Mouse (Mus musculus): ENCODE results near the gene Trpm1. TPM values are rescaled to one million over a fixed set of nuclear protein-coding genes. Genes with fewer than 3 reads are reported as not detected.
A peak's percentile ranks its signal among the peaks of the same experiment; 100 is the strongest.

Trpm1 gene
- total RNA-seq, 2 experiments from 2014 or later, result 0.51 to 0.78 TPM

DNA sequence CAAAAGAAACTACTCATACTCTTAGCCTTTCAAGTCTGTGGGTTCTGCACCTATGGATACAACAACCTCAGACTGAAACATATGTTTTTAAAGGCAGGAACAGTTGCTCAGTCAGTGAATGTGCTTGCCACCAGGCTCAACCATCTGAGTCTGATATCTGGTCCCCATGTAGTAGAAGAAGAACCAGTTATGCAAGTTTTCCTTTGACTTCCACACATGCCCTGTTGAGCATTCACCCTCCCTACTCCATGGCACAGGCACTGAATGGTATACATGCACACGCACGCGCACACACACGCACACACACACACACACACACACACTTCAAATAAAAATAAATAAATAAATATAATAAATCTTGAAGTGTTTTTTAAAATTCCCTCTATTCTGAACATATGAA, 113.0 kb downstream of the Trpm1 start:
- DNase-seq, result no peak
- intact Hi-C loops (cut with DNase I; ENCODE audit: low total_unique reads), result no loop called here

DNA sequence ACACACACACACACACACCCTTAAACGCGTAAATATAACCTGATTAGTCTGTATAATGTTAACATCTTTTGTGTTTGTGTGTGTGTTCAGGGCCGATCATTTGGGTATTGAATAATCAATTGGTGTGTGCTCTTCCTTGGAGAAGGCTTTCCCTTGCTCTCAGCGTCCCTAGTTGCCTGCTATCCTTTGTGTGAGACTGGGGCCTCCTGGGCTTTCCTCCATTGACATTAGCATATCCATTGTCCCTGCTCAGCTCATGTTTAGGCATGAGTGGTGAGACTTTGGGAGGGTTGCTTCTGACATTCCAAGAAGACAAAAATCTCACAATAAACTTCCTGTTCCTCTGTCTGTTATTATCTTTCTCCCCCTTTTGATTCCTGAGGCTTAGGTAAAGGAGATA, 118.3 kb downstream of the Trpm1 start:
- no peak for DNase-seq
- intact Hi-C loops (cut with DNase I; ENCODE audit: low total_unique reads), result no loop called here

DNA sequence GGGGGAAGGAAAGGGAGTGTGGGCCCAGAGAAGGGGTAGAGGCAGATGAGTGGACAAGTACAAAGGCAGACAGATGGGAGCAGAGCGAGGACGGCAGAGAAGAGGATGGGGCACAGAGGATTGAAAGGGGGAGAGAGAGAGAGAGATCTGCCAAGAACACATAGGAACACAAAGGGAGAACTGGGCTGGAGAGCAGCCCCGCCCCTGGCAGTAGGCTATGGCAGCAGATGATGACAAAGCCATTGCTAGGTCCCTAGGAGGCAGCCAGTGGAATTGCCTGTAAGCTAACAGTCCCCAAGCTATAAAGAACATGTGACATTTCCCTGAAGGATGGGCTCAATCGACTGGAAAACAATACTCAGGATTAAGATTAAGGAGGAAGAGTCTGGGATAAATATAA, 121.9 kb downstream of the Trpm1 start:
- intact Hi-C loops (cut with DNase I; ENCODE audit: low total_unique reads), result no loop called here
- DNase-seq, result no peak

DNA sequence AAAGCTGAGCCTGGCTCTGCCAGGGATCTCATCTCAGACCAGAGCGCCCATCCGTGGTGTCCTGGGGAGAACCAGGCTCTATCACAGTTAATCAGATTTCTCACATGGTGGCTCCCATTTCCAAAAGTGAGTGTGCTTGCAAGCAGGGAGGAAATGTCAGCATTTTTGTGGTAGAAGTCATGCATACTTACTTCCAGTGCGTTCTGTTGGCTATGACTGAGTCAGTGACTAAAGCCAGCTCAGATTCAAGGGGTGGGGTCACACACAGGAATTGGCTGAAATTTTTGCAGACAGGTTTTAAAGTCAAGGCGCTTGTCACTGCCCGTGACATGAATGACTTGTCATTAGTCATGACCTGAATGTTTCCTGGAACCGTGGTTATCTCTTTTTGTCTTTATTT, 123.3 kb downstream of the Trpm1 start:
- intact Hi-C loops (cut with DNase I; ENCODE audit: low total_unique reads), result no loop called here
- peak; percentile 12 for DNase-seq

DNA sequence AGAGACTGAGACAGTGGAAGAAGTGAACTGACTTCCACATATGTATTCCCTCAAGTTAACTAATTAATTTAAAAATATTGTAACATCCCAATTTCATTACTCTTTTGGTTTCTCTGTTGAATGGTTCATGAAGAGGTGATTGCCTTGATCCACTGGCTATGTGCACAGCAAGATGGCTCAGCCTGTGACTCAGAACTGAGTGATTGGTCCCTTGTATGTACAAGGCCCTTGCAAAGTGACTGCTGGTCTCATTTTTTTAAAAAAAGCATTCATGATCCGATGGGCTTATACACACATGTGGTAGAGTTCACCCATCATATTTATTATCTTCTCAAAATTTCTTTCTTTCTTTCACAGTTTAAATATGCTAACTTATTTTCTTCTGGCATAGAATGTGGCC, 124.9 kb downstream of the Trpm1 start:
- DNase-seq, result no peak
- intact Hi-C loops (cut with DNase I; ENCODE audit: low total_unique reads), result no loop called here

DNA sequence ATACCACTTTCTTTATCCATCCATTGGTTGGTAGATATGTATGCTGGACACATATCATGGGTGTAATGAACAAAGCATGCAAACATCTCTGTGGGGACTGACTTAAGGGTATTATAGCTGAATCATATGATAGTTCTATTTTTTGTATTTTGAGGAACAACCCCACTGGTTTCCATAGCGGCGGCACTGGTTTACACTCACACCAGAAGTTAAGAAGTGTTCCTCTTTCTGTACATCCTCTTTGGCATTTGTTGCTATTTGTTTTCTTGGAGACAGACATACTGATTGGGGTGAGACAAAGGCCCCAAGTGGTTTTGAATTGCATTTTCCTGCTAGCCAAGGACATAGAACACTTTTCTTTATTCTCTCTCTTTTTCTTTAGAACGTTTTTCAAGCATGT, 125.9 kb downstream of the Trpm1 start:
- DNase-seq, result no peak
- intact Hi-C loops (cut with DNase I; ENCODE audit: low total_unique reads), result no loop called here

DNA sequence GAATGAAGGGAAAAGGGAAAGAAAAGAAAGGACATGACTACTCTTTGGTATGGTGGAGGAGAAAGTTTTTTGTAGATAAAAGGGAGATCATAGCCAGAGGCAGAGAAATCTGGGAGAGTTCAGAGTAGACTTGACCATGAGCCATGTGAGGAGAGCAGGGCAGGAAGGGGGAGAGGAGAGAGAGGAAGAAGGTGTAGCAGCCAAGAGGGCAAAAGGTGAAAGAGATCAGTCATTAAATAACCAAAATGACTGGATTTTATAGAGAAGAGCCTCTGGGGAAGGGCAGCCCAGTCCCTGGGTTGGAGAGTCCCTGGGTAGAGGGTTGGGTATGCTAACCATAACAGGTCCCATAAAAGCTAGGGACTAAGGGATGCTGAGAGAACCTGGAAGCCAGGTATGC, 132.9 kb downstream of the Trpm1 start:
- intact Hi-C loops (cut with DNase I; ENCODE audit: low total_unique reads), result no loop called here

DNA sequence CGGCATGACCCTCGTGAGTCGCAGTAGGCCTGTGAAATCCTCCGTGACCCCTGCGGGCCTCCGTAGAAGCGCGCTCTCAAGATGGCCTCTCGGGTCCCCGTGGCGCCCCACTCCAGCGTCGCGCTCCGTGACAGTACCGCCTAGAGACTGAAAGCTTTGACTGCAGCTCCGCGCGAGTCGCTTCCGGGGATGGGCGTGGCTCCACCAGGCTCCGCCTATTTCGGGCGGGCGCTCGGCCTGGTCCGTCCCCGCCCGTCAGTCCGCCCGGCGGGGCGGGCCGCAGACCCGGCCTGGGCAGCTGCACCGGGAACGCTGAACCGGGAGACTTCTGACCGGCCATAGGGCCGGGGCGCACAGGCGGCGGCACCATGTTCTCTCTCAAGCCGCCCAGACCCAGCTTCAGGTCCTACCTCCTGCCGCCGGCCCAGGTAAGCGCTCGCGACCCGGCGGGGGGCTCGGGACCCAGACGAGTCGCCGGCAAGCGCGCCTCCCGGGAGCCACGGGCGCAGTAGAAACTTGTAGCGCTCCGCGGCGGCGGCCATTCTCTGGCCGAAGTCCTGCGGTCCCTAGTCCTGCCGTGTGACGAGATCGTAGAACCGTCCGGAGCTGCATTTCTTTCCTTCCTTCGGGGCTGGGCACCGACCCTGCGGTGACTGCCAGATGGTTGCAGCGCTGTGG, 133.9 kb downstream of the Trpm1 start, which contains the start of gene Mtmr10:
Gene Mtmr10, plus strand, starts transcription at position 240 of the 678 bp plus-strand sequence.
- DNase-seq, result peak; percentile 98
- intact Hi-C loops (cut with DNase I; ENCODE audit: low total_unique reads), result no loop called here

More for the DNA sequence above, 132.9 kb downstream of the Trpm1 start:
- no peak for DNase-seq

DNA sequence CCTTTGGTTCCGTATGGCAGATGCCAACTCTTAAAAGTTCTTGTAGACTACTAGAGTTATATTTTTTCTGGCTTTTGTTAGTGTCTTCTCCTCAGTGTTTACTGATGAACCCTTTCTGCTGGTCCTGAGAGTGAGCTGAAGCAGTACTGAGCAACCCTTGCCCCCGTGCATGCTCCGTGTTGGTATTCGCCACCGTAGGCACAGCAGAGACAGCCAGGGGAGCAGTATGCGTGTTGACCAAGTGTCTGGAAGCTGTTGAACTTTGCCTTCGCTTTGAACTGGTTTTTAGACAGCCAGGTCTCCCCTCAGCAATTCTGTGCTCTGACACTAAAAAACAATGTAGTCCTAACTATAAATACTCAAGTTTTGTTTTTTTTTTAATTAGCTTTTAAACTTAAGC, 135.8 kb downstream of the Trpm1 start:
- DNase-seq, result no peak
- intact Hi-C loops (cut with DNase I; ENCODE audit: low total_unique reads), result no loop called here

DNA sequence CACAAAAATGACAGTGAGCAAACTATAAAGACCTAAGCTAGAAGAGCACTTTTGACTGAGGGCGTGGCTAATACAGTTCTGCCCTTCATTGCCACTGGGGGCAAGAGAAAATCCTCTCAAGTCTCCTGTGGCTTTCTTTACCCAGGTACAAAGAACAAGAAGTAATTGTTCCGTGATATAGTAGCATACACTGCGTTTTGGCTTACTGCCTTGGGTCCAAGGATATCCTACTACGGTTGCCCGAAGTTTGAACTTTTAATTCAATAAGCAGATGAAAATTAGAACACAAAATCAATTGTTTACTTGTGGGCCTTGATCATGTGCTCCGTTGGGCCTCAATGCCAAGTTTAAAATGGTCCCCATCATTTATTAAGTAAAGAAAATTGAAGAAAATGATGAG, 136.8 kb downstream of the Trpm1 start:
- intact Hi-C loops (cut with DNase I; ENCODE audit: low total_unique reads), result loop anchor here (5.0 kb wide), 1 partner anchor 113 kb away; no protein-coding TSS in a partner anchor
- DNase-seq, result no peak

DNA sequence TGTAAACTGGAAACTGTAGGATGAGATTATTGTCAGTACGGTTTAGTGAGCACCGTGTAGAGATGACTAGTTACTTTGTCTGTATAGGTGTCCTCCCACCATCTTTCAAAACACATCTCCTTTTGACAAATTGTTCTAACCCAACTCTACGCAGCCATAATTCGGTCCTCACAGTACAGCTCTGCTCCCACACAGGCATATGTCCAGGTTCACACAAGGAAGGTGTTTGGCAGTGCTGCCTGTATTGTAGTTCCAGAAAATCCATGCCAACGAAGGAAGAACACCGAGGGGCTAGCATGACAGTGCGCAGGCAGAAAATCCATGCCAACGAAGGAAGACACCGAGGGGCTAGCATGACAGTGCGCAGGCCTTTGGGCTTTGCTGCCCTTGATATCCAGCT, 138.1 kb downstream of the Trpm1 start:
- intact Hi-C loops (cut with DNase I; ENCODE audit: low total_unique reads), result loop anchor here (5.0 kb wide), 1 partner anchor 114 kb away; no protein-coding TSS in a partner anchor

DNA sequence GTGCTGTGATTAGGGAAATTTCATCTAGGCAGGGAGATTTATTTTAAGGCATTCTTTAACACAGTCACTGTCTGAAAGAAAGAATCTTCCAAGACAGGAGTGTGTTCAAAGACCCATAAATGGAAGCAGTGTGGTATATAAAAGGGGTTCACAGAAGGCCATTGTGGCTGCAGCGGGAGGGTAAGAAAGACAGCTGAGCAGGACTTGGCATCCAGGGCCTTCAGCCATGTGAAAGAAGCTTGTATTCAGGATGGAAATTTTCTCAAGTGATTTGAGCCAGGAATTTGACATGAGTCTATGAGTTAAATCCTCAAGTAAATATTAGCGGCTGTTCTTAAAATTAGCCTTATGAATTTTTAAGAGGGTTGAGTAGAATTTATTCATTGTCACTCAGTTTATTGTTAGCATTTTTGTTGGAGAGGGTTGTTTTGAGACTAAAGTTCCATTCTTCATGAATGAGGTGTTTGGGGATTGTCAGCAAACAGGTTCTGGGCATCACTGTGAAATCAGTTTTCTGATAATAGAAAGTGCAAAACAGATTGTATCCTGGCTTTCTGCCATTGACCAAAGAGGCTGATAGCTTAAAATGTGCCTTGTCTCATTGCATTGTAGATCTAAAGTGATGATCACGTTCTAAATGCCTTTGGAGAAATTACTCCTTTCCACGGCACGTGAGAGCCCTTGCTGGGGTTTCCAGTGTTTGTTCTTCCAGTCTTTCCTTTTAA, 142.8 kb downstream of the Trpm1 start:
- intact Hi-C loops (cut with DNase I; ENCODE audit: low total_unique reads), result no loop called here
- no peak for DNase-seq

More for the DNA sequence above, 138.1 kb downstream of the Trpm1 start:
- DNase-seq, result no peak

DNA sequence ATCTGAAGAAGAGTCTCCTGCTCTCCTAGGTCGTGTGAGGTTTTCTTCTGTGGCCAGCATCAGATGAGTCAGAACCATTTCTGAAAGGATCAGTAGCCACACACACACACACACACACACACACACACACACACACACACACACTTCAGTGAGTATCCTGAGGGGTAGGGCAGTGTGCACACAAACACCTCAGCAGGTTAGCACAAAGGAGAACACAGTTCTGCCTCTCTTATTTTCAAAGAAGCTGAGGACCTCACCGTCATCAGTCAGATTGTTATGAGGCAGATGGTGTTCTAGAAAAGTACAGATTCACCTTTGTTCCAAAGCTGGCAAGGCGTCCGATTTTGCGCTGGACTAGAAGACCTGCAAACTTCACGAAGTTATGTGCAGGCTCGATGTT, 156.6 kb downstream of the Trpm1 start:
- intact Hi-C loops (cut with DNase I; ENCODE audit: low total_unique reads), result no loop called here
- no peak for DNase-seq

DNA sequence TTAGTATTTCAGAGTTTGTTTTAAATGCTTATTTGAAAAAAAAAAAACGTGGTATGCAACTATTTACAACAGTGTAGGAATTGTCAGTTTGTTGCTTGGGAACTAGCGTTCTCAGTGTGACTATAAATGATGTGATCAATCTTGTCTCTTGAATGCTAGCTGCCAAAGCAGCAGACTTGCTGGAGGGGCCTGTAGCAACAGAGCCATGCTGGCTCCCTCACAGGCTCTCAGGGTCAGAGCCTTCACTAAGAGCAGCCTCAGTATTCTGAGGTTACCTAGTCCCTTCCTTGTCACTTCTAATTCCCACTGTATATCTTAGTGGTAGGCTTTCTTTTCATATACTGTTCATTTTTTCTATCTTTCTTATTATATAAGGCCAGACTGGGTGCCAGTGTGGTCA, 157.1 kb downstream of the Trpm1 start:
- no peak for DNase-seq
- intact Hi-C loops (cut with DNase I; ENCODE audit: low total_unique reads), result no loop called here

DNA sequence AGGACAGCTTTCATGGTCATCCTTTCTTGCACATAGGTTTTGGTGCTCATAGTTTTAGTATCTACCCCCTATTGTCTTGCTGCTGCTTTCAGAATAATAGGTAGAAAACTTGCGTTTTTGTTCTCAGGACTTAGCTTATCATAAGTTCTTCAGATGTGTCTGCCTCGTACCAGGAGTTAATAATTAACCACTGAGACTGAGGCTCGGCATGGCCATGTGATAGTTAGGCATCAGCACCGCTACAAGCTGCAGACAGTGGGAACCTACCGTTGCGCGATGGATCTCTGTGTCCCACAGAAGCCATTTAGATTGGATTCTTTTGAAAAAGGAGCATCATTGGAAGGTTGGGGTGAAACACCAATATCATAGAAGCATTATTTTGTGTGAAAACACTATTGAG, 159.2 kb downstream of the Trpm1 start:
- intact Hi-C loops (cut with DNase I; ENCODE audit: low total_unique reads), result no loop called here
- DNase-seq, result no peak

Small RNA genes within 50 kb of the gene (microRNA-seq; reads per million reads assigned to microRNA genes)
- 2.5 to 12.1 reads per million in 2 experiments for gene Mir211
- gene Mir6416, result 0 reads per million in 2 experiments

Other genes with a start within 250 kb of the Trpm1 start
- not detected for gene E030018B13Rik, start 237.0 kb upstream of the Trpm1 start, total RNA-seq (2021)
- 10 to 100 TPM; 42.5 to 65.2 TPM for gene Klf13, start 214.9 kb upstream of the Trpm1 start, total RNA-seq (2021)
- 10 to 100 TPM; 11.0 to 12.5 TPM for gene Mtmr10, start 133.8 kb downstream of the Trpm1 start, total RNA-seq (2021)
- gene Fan1, start 220.3 kb downstream of the Trpm1 start, total RNA-seq (2021), result 1 to 10 TPM; 6.0 to 6.1 TPM
- gene Mphosph10, start 238.4 kb downstream of the Trpm1 start, total RNA-seq (2021), result 10 to 100 TPM; 12.4 to 16.6 TPM
- gene Mcee, start 238.8 kb downstream of the Trpm1 start, total RNA-seq (2021), result 10 to 100 TPM; 61.5 to 73.1 TPM

Measured in gastrocnemius, postnatal 14 days (tissue).